Mouse (Mus musculus): ENCODE results near the gene Golph3l.

DNA sequence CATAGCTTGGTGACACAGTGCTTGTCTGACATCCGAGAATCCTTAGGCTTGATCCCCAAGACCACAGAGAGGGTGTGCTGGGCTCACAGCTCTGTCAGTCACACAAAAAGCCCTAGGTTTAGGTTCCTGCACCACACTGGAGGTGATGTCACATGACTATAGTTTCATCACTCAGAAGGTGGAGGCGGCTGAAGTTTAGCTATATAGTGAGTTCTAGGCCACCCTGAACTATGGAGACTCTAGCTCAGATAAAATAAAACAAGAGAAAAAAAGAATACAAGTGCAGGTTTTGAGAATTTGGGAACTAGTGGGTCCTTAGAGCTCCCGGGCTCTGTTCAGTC lies 62.3 kb downstream of the Golph3l start:
- TF ChIP-seq CTCF (IDR thresholded peaks at IDR 0.05; ENCODE audit: extremely low read depth, insufficient read depth, low read length): no peak
- no peak for TF ChIP-seq POLR2A (IDR thresholded peaks at IDR 0.05; ENCODE audit: extremely low read depth, insufficient read depth, low read length)

Measured in cortical plate, adult 2 months (tissue).